Mouse (Mus musculus) ES-Bruce4 (cell line): Measurements from ENCODE around the gene Mutyh.
A peak's percentile ranks its signal among the peaks of the same experiment; 100 is the strongest.

Experiments used
- EP300 ChIP-seq: IDR thresholded peaks from 2 replicates; pipeline ENCODE4 v1.6.1; 2011; ENCODE audit warnings: low read depth, low read length; ENCODE audit not compliant: insufficient read depth
- POLR2A ChIP-seq: IDR thresholded peaks from one replicate; pipeline ENCODE4 v1.8.1; 2011; ENCODE audit warnings: low read length; ENCODE audit not compliant: insufficient read depth

GRCm38 (mm10) chr4:116838999-116839398, 31.5 kb downstream of the Mutyh start:
- TF ChIP-seq EP300 (0 out of 2 replicates have a peak, but pooled peaks have one; percentile 8), POLR2A (no peak)
